Mouse (Mus musculus) midbrain, embryonic 11.5 days (tissue): ENCODE measurements around the gene Lin7b. TPM values are rescaled to one million over a fixed set of nuclear protein-coding genes. Genes with fewer than 3 reads are reported as not detected.

Source experiments
- ATAC-seq: fragments of 200-750 bp; cut with Nextera tagmentation; 2 replicates; pipeline ENCODE4 v1.8.0; 2017; ENCODE audit warnings: moderate TSS enrichment, moderate library complexity; ENCODE audit not compliant: low FRiP score
- DNase-seq: peaks from one replicate; pipeline ENCODE4 v3.0.0; 2015; ENCODE audit warnings: low spot score; ENCODE audit errors: missing footprints
- H3K27ac ChIP-seq: fragments of 300-500 bp; sonication (generic); 2 replicates; pipeline ENCODE4 v1.5.1; 2014; ENCODE audit warnings: low read depth, low read length
- H3K27me3 ChIP-seq: fragments of 300-500 bp; sonication (generic); 2 replicates; pipeline ENCODE4 v1.6.1; 2014; ENCODE audit warnings: mild to moderate bottlenecking, low read length, moderate library complexity, mixed read lengths; ENCODE audit not compliant: control insufficient read depth, insufficient read depth
- H3K36me3 ChIP-seq: fragments of 300-500 bp; sonication (generic); 2 replicates; pipeline ENCODE4 v1.6.1; 2014; ENCODE audit warnings: mild to moderate bottlenecking, low read length, moderate library complexity, mixed read lengths; ENCODE audit not compliant: control insufficient read depth, insufficient read depth
- H3K4me1 ChIP-seq: fragments of 300-500 bp; sonication (generic); 2 replicates; pipeline ENCODE4 v1.6.1; 2014; ENCODE audit warnings: low read length; ENCODE audit not compliant: control insufficient read depth, insufficient read depth
- H3K4me2 ChIP-seq: fragments of 300-500 bp; sonication (generic); 2 replicates; pipeline ENCODE4 v1.6.1; 2014; ENCODE audit warnings: mild to moderate bottlenecking, moderate library complexity
- H3K4me3 ChIP-seq: fragments of 300-500 bp; sonication (generic); 2 replicates; pipeline ENCODE4 v1.5.1; 2014; ENCODE audit warnings: low read depth, low read length
- H3K9ac ChIP-seq: fragments of 300-500 bp; sonication (generic); 2 replicates; pipeline ENCODE4 v1.6.1; 2014; ENCODE audit warnings: low read length
- H3K9me3 ChIP-seq: fragments of 300-500 bp; sonication (generic); 2 replicates; pipeline ENCODE4 v1.6.1; 2016; ENCODE audit warnings: low read length; ENCODE audit not compliant: control insufficient read depth
- WGBS: fragments of 180-500 bp; shearing (Covaris S2); extraction: QIAGEN DNeasy Blood & Tissue Kit; methylation state at CpG from one replicate; pipeline ENCODE4 v1.1.7; 2014; 5-methylcytosine and 5-hydroxymethylcytosine counted together
- polyA plus RNA-seq: library from polyadenylated mRNA; unstranded; fragments of >200 nt; fragmentation: Nextera tagmentation; extraction: Ambion mirVana; gene quantifications from 2 replicates; pipeline ENCODE4 v1.2.1, GENCODE M21; 2014

Gene Lin7b
- polyA plus RNA-seq, 1 experiment from 2014 or later, result 0.75 TPM

- no peak for ATAC-seq
- H3K4me1 ChIP-seq, result peaks cover 25% of the 10 kb centered on the region
- 73% methylated on average over 16 of the region's 16 CpGs for WGBS
- no peak for DNase-seq
- H3K9ac ChIP-seq, result no peak overlapping the region
- H3K27ac ChIP-seq, result no peak overlapping the region
- no peaks in the 10 kb centered on the region for H3K9me3 ChIP-seq
- H3K27me3 ChIP-seq, result peaks cover 29% of the 10 kb centered on the region
- no peak overlapping the region for H3K4me3 ChIP-seq
- peaks cover 7% of the 10 kb centered on the region; the same call in 1 of the 2 replicates for H3K36me3 ChIP-seq
- no peak overlapping the region for H3K4me2 ChIP-seq
Observed at GRCm38 (mm10) chr7:45369022-45369745, 1.2 kb downstream of the Lin7b start.

DNA sequence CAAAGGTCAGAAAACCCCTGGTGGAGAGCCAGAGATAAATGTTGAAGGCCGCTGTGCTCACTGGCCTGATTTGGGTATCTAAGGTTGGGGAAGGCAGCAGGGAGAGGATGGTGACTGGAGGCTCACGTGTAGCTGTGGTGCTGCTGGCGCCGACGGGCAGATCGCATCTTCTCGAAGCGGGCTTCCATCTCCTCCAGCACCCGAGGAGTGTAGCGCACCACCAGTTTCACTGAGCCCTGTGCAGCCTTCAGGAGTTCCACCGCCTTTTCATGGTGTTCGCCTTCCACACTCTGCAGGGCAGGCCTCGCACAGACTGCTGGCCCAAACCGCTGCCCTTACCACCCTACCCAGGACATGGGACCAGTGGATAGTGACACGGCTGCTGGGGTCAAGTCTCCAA, 2.2 kb downstream of the Lin7b start:
- H3K4me2 ChIP-seq, result peak overlapping the region; percentile 88
- H3K9ac ChIP-seq, result peak overlapping the region; percentile 51; the same call in 1 of the 2 replicates
- peaks cover 36% of the 10 kb centered on the region for H3K27me3 ChIP-seq
- 74% methylated on average over 15 of the region's 15 CpGs for WGBS
- H3K27ac ChIP-seq, result no peak overlapping the region
- DNase-seq (no peak), ATAC-seq (no peak)
- H3K36me3 ChIP-seq, result peaks cover 5% of the 10 kb centered on the region; the same call in 1 of the 2 replicates
- H3K4me3 ChIP-seq, result no peak overlapping the region; the same call in 1 of the 2 replicates
- H3K4me1 ChIP-seq, result peaks cover 25% of the 10 kb centered on the region
- H3K9me3 ChIP-seq, result no peaks in the 10 kb centered on the region

- ATAC-seq, result peak; percentile 89
Observed at GRCm38 (mm10) chr7:45367020-45367880, 3.1 kb downstream of the Lin7b start.

DNA sequence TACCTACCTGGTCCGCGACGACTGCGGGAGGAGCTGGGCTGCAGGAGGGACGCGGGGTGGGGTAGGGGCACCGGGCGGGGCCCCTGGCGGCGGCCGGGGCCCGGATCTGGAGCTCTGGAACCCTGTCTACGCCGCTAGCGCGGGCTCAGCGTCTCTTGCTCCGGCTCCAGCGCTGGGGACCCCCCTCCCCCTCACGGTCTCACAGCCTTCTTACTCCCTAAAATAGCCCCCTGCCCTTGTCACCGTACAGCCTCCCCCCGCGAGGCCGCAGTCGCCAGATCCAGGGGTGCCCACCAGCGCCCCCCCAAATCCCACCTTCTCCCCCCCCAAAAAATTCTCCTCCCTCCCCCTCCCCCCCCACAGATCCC, 3.7 kb downstream of the Lin7b start, which contains the start of gene Ppfia3:
TSS of gene Ppfia3 (minus strand) at position 368 of the 368 bp plus-strand sequence.
- Histone ChIP-seq H3K36me3 (no peaks in the 10 kb centered on the region), H3K27me3 (peaks cover 44% of the 10 kb centered on the region), H3K4me1 (peaks cover 28% of the 10 kb centered on the region), H3K27ac (peak within 1 kb of the TSS; percentile 44; the same call in 1 of the 2 replicates), H3K4me3 (peak within 1 kb of the TSS; percentile 78), H3K4me2 (peak within 1 kb of the TSS; percentile 88), H3K9ac (peak within 1 kb of the TSS; percentile 86), H3K9me3 (no peaks in the 10 kb centered on the region)
- ATAC-seq, result peak; percentile 47
- 0% methylated on average over 24 of the region's 26 CpGs for WGBS
- no peak for DNase-seq

More at GRCm38 (mm10) chr7:45367020-45367880, 3.1 kb downstream of the Lin7b start:
- H3K4me2 ChIP-seq, result peak overlapping the region; percentile 88
- peak overlapping the region; percentile 86 for H3K9ac ChIP-seq
- peak overlapping the region; percentile 44; the same call in 1 of the 2 replicates for H3K27ac ChIP-seq
- peaks cover 25% of the 10 kb centered on the region for H3K4me1 ChIP-seq
- H3K27me3 ChIP-seq, result peaks cover 43% of the 10 kb centered on the region
- peak; percentile 99 for DNase-seq
- H3K4me3 ChIP-seq, result peak overlapping the region; percentile 78
- no peaks in the 10 kb centered on the region for H3K9me3 ChIP-seq
- under 1% methylated on average over 67 of the region's 70 CpGs for WGBS
- H3K36me3 ChIP-seq, result no peaks in the 10 kb centered on the region

- peak overlapping the region; percentile 88 for H3K4me2 ChIP-seq
- peak overlapping the region; percentile 86 for H3K9ac ChIP-seq
- no peak overlapping the region for H3K27ac ChIP-seq
- ATAC-seq, result no peak
- peak overlapping the region; percentile 78 for H3K4me3 ChIP-seq
- no peaks in the 10 kb centered on the region for H3K9me3 ChIP-seq
- peak; percentile 96 for DNase-seq
- WGBS, result 3% methylated on average over 35 of the region's 35 CpGs
- peaks cover 44% of the 10 kb centered on the region for H3K27me3 ChIP-seq
- peaks cover 28% of the 10 kb centered on the region for H3K4me1 ChIP-seq
- H3K36me3 ChIP-seq, result no peaks in the 10 kb centered on the region
Observed at GRCm38 (mm10) chr7:45365742-45366651, 4.4 kb downstream of the Lin7b start.

- peaks cover 16% of the 10 kb centered on the region for H3K4me1 ChIP-seq
- H3K27ac ChIP-seq, result no peak overlapping the region
- H3K4me2 ChIP-seq, result no peak overlapping the region
- no peak for DNase-seq
- H3K36me3 ChIP-seq, result no peaks in the 10 kb centered on the region
- H3K4me3 ChIP-seq, result no peak overlapping the region
- H3K9me3 ChIP-seq, result no peaks in the 10 kb centered on the region
- ATAC-seq, result no peak
- H3K9ac ChIP-seq, result no peak overlapping the region
- peaks cover 35% of the 10 kb centered on the region for H3K27me3 ChIP-seq
- WGBS, result 81% methylated on average over 2 of the region's 2 CpGs
Observed at GRCm38 (mm10) chr7:45363983-45364382, 6.4 kb downstream of the Lin7b start.

DNA sequence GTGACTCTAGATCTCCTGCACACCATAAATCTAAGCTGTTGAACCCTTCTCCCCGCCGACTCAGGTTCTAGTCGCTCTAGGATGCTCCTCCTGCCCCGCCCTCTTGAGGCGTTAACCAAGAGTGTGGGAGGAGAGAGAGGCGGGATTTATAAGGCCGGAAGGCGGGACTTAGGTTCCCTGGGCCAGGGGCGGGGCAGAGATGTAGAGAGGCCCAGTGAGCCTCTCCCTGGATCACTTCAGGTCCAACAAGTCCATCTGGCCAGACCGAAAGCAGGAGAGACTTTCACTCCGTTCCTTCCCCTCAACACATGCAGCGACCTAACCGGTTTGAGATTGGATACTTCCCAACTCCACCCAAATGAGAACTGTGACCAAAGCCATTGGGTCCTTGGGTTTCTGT, 7.6 kb downstream of the Lin7b start:
- Histone ChIP-seq H3K36me3 (no peaks in the 10 kb centered on the region), H3K4me3 (no peak overlapping the region), H3K9ac (no peak overlapping the region), H3K27me3 (peaks cover 24% of the 10 kb centered on the region), H3K4me2 (no peak overlapping the region), H3K9me3 (no peaks in the 10 kb centered on the region), H3K27ac (no peak overlapping the region), H3K4me1 (peaks cover 12% of the 10 kb centered on the region)
- WGBS, result 5% methylated on average over 13 of the region's 13 CpGs
- DNase-seq (peak; percentile 87), ATAC-seq (no peak)

GRCm38 (mm10) chr7:45361243-45361804, 9.1 kb downstream of the Lin7b start:
- no peaks in the 10 kb centered on the region for H3K9me3 ChIP-seq
- H3K36me3 ChIP-seq, result no peaks in the 10 kb centered on the region
- peak overlapping the region; percentile 40 for H3K4me3 ChIP-seq
- H3K4me2 ChIP-seq, result peak overlapping the region; percentile 76
- WGBS, result under 1% methylated on average over 43 of the region's 43 CpGs
- H3K9ac ChIP-seq, result peak overlapping the region; percentile 65
- H3K27me3 ChIP-seq, result peaks cover 24% of the 10 kb centered on the region
- H3K27ac ChIP-seq, result no peak overlapping the region
- DNase-seq (peak; percentile 98), ATAC-seq (peak; percentile 89)
- H3K4me1 ChIP-seq, result peaks cover 10% of the 10 kb centered on the region
